Mouse (Mus musculus): ENCODE data around the gene Hnf4a. TPM values are rescaled to one million over a fixed set of nuclear protein-coding genes. Genes with fewer than 3 reads are reported as not detected.

The Hnf4a gene
- polyA plus RNA-seq, 1 experiment: not detected

DNA sequence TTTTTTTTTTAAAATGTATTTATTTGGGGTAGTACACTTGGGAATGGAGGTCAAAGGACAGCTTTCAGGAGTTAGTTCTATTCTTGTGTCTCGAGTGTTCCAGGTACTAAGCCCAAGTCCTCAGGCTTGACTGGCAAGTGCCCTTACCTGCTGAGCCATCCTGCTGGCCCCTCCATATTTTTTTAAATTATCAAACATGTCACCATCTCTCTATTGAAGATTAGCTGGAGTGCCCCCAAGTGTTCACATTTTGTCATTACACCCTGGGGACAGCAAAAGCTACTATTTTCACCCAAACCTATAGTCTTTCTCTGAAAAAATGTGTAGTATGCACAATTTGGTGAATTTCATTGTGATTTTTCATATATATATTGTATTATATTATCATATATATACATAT lies 85.5 kb downstream of the Hnf4a start:
- no peaks in the 10 kb centered on the region for H3K36me3 ChIP-seq (ENCODE audit: control insufficient read depth, insufficient read depth)
- no peaks in the 10 kb centered on the region for H3K27me3 ChIP-seq (ENCODE audit: control insufficient read depth, insufficient read depth, insufficient read length)
- TF ChIP-seq FOSL1 (IDR thresholded peaks at IDR 0.05; ENCODE audit: insufficient read depth, low read length, poor library complexity, severe bottlenecking) (no peak), MYOG (IDR thresholded peaks at IDR 0.05; ENCODE audit: control insufficient read depth, extremely low read depth, insufficient read length) (no peak), USF1 (IDR thresholded peaks at IDR 0.05; ENCODE audit: low read depth) (no peak), CTCF (IDR thresholded peaks at IDR 0.05; ENCODE audit: control insufficient read depth, insufficient read depth, insufficient read length) (no peak), CEBPB (IDR thresholded peaks at IDR 0.05; ENCODE audit: low read depth) (no peak), MYOD1 (IDR thresholded peaks at IDR 0.05; ENCODE audit: control insufficient read depth, insufficient read length, low read depth) (no peak), MAX (IDR thresholded peaks at IDR 0.05) (no peak)
- no peak overlapping the region for H3K4me3 ChIP-seq (ENCODE audit: insufficient read depth, poor library complexity, severe bottlenecking)
- H3K79me2 ChIP-seq (ENCODE audit: control insufficient read depth, insufficient read depth): no peaks in the 10 kb centered on the region
- no peak overlapping the region for H3ac ChIP-seq (ENCODE audit: control insufficient read depth, insufficient read length, low read depth)
- H3K79me3 ChIP-seq (ENCODE audit: low read depth): no peaks in the 10 kb centered on the region

- Histone ChIP-seq H3K79me3 (ENCODE audit: low read depth) (no peaks in the 10 kb centered on the region), H3ac (ENCODE audit: control insufficient read depth, insufficient read length, low read depth) (no peak overlapping the region), H3K4me3 (ENCODE audit: insufficient read depth, poor library complexity, severe bottlenecking) (no peak overlapping the region), H3K36me3 (ENCODE audit: control insufficient read depth, insufficient read depth) (no peaks in the 10 kb centered on the region), H3K79me2 (ENCODE audit: control insufficient read depth, insufficient read depth) (no peaks in the 10 kb centered on the region), H3K27me3 (ENCODE audit: control insufficient read depth, insufficient read depth, insufficient read length) (no peaks in the 10 kb centered on the region)
- TF ChIP-seq FOSL1 (IDR thresholded peaks at IDR 0.05; ENCODE audit: insufficient read depth, low read length, poor library complexity, severe bottlenecking) (no peak), CEBPB (IDR thresholded peaks at IDR 0.05; ENCODE audit: low read depth) (no peak), MYOG (IDR thresholded peaks at IDR 0.05; ENCODE audit: control insufficient read depth, extremely low read depth, insufficient read length) (no peak), MYOD1 (IDR thresholded peaks at IDR 0.05; ENCODE audit: control insufficient read depth, insufficient read length, low read depth) (no peak), USF1 (IDR thresholded peaks at IDR 0.05; ENCODE audit: low read depth) (no peak), CTCF (IDR thresholded peaks at IDR 0.05; ENCODE audit: control insufficient read depth, insufficient read depth, insufficient read length) (no peak), MAX (IDR thresholded peaks at IDR 0.05) (no peak)
Observed at GRCm38 (mm10) chr2:163593636-163594282, 87.2 kb downstream of the Hnf4a start.

DNA sequence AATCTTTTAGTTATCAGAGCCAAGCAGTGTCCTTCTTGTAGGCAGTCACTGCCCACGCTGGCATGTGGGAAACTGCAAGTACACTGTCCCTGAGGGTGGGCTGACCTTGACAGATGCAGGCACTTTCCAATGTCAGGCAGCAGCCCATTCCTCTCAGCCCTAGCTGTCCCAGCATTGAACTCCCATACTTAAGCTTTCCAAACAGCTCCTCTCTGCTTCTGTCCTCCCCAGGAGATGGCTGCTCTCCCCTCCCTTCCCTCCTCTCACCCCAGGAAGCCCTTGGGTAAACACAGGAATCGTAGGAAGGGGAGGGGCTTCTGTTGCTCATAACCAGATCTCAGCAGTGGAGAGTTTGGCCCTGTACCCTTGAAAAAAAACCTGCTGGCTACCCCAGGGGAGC lies 88.5 kb downstream of the Hnf4a start:
- no peaks in the 10 kb centered on the region for H3K79me3 ChIP-seq (ENCODE audit: low read depth)
- no peak overlapping the region for H3ac ChIP-seq (ENCODE audit: control insufficient read depth, insufficient read length, low read depth)
- no peaks in the 10 kb centered on the region for H3K27me3 ChIP-seq (ENCODE audit: control insufficient read depth, insufficient read depth, insufficient read length)
- H3K36me3 ChIP-seq (ENCODE audit: control insufficient read depth, insufficient read depth): no peaks in the 10 kb centered on the region
- H3K79me2 ChIP-seq (ENCODE audit: control insufficient read depth, insufficient read depth): no peaks in the 10 kb centered on the region
- TF ChIP-seq MYOD1 (IDR thresholded peaks at IDR 0.05; ENCODE audit: control insufficient read depth, insufficient read length, low read depth): no peak
- no peak for TF ChIP-seq CEBPB (IDR thresholded peaks at IDR 0.05; ENCODE audit: low read depth)
- TF ChIP-seq USF1 (IDR thresholded peaks at IDR 0.05; ENCODE audit: low read depth): no peak
- no peak for TF ChIP-seq FOSL1 (IDR thresholded peaks at IDR 0.05; ENCODE audit: insufficient read depth, low read length, poor library complexity, severe bottlenecking)
- TF ChIP-seq MAX (IDR thresholded peaks at IDR 0.05): no peak
- TF ChIP-seq CTCF (IDR thresholded peaks at IDR 0.05; ENCODE audit: control insufficient read depth, insufficient read depth, insufficient read length): no peak
- TF ChIP-seq MYOG (IDR thresholded peaks at IDR 0.05; ENCODE audit: control insufficient read depth, extremely low read depth, insufficient read length): no peak
- H3K4me3 ChIP-seq (ENCODE audit: insufficient read depth, poor library complexity, severe bottlenecking): no peak overlapping the region

- TF ChIP-seq MYOD1 (IDR thresholded peaks at IDR 0.05; ENCODE audit: control insufficient read depth, insufficient read length, low read depth) (peak; percentile 20), FOSL1 (IDR thresholded peaks at IDR 0.05; ENCODE audit: insufficient read depth, low read length, poor library complexity, severe bottlenecking) (no peak)
- no peak overlapping the region for H3K4me3 ChIP-seq (ENCODE audit: insufficient read depth, poor library complexity, severe bottlenecking)
- H3K79me2 ChIP-seq (ENCODE audit: control insufficient read depth, insufficient read depth): no peaks in the 10 kb centered on the region
- no peaks in the 10 kb centered on the region for H3K27me3 ChIP-seq (ENCODE audit: control insufficient read depth, insufficient read depth, insufficient read length)
- H3ac ChIP-seq (ENCODE audit: control insufficient read depth, insufficient read length, low read depth): no peak overlapping the region
- no peaks in the 10 kb centered on the region for H3K36me3 ChIP-seq (ENCODE audit: control insufficient read depth, insufficient read depth)
- H3K79me3 ChIP-seq (ENCODE audit: low read depth): no peaks in the 10 kb centered on the region
Observed at GRCm38 (mm10) chr2:163596057-163596872, 89.7 kb downstream of the Hnf4a start.

- H3ac ChIP-seq (ENCODE audit: control insufficient read depth, insufficient read length, low read depth): no peak overlapping the region
Observed at GRCm38 (mm10) chr2:163596873-163597155, 90.2 kb downstream of the Hnf4a start.

More at GRCm38 (mm10) chr2:163596873-163597155, 90.2 kb downstream of the Hnf4a start:
- no peak for TF ChIP-seq CTCF (IDR thresholded peaks at IDR 0.05; ENCODE audit: control insufficient read depth, insufficient read depth, insufficient read length)
- TF ChIP-seq MAX (IDR thresholded peaks at IDR 0.05): no peak
- TF ChIP-seq USF1 (IDR thresholded peaks at IDR 0.05; ENCODE audit: low read depth): no peak
- TF ChIP-seq MYOG (IDR thresholded peaks at IDR 0.05; ENCODE audit: control insufficient read depth, extremely low read depth, insufficient read length): no peak
- no peak for TF ChIP-seq CEBPB (IDR thresholded peaks at IDR 0.05; ENCODE audit: low read depth)
- TF ChIP-seq FOSL1 (IDR thresholded peaks at IDR 0.05; ENCODE audit: insufficient read depth, low read length, poor library complexity, severe bottlenecking): no peak
- TF ChIP-seq MYOD1 (IDR thresholded peaks at IDR 0.05; ENCODE audit: control insufficient read depth, insufficient read length, low read depth): no peak
- Histone ChIP-seq H3K79me3 (ENCODE audit: low read depth) (no peaks in the 10 kb centered on the region), H3K4me3 (ENCODE audit: insufficient read depth, poor library complexity, severe bottlenecking) (no peak overlapping the region), H3K36me3 (ENCODE audit: control insufficient read depth, insufficient read depth) (no peaks in the 10 kb centered on the region), H3K27me3 (ENCODE audit: control insufficient read depth, insufficient read depth, insufficient read length) (no peaks in the 10 kb centered on the region), H3K79me2 (ENCODE audit: control insufficient read depth, insufficient read depth) (no peaks in the 10 kb centered on the region)

Measured in C2C12 (cell line).